Mouse (Mus musculus): ENCODE measurements at regions not wholly inside any gene's neighbourhood (a gene's known extent, or its start where the extent isn't known, plus 50 kb on each side); places are given as distances from the start of the nearest gene placed in this dataset.

- no peak for DNase-seq (ENCODE audit: low spot score in 2 of 2)
These were observed 138.9 kb upstream of the Flrt2 start for GRCm38 (mm10) chr12:95553129-95553528.

DNA sequence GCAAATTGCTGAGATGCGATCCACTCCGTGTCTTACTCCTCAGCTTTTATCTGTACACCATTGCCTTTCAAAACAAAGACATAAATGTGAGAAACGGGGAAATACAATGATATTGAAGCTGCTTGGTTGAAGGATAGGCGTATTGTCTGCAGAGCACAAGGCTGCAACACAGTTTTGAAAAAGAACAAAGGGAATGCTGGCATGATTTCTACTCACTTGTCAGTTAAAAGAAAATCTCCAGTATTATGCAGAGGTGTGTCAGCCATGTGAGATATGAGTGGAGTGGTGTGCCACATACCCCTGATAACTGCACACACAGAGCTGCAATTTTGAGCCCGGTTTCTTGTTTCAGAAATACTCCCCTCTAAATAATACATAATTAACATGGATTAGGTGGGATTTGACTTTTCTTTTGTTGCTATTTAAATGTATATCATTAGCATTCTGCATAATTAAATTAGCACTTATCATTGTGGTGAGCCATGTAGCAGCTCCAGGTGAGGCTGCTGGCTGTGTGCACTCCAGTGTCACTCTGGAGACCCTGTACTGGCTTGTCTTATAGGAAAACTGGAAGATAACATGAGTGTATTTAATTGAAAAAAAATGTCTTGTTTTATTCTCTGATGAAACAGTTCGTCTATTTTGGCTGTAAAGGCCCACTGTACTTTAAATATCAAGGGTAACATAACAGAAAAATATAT is 133.2 kb upstream of the Flrt2 start:
- no peak for DNase-seq (ENCODE audit: low spot score in 2 of 2)

DNA sequence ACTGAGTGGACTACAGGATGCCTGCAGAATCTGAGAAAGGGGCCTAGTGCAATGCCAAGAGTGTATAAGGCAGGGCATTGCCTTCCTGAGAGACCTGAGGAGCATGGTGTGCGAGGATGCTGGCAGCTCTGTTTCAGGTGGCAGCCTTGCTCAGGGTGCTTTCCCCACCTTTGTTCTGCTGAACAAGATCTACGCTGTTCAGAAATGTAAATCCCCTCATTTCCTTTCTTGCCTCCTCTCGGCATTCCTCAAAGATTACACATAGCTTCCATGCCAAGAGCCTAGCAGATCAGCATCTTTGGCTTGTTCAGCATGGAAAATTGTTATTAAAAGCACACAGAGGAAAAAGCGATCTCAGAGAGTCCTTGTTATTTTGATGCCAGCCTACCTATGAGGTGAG is 128.6 kb upstream of the Flrt2 start:
- DNase-seq (ENCODE audit: low spot score in 2 of 2): no peak

DNA sequence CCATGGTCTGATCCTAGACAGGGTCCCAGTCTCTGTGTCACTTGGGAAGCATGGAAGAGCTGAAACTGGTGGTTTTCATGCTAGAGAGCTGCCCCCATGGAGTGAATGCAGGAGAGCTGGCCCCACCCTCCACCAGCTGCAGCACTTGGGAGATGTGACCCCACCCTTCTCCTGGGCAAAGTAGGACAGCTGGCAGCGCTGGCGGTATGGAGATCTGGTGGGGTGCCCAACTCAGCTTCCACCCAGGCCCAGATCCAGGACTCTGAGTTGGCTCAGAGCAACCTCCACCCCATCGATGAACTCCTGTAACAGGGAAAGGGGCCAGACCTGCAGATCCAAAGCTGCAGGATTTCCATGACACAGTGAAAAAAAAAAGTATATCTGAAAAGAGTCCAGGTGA is 115.3 kb upstream of the Flrt2 start:
- peak in 1 of 2 experiments; percentile 22 for DNase-seq (ENCODE audit: low spot score in 2 of 2)

DNA sequence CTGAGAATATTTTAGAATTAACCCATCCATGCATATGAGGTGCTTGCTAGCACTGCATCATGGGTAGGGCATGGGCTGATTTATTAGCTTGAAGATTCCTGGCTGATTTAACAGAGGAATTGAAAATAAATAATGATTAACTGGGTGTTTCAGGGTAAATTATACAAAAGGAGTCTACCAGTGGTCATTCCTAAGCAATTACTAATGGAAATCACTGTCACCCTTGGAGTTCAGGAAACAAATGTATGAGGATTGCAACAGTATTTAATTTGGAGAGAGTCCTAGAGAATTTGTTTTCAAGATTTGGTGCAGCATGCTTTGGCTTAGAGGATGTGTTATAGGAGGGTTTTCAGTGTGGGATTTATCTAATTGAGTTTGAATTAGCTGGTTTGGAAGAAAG is 103.0 kb upstream of the Flrt2 start:
- DNase-seq (ENCODE audit: low spot score in 2 of 2): no peak

GRCm38 (mm10) chr12:95619281-95619680 is 72.7 kb upstream of the Flrt2 start:
- no peak for DNase-seq (ENCODE audit: low spot score in 2 of 2)

GRCm38 (mm10) chr12:95631029-95631428 is 61.0 kb upstream of the Flrt2 start:
- peak in 1 of 2 experiments; percentile 41 for DNase-seq (ENCODE audit: low spot score in 2 of 2)

GRCm38 (mm10) chr12:95636647-95637046 is 55.4 kb upstream of the Flrt2 start:
- DNase-seq (ENCODE audit: low spot score in 2 of 2): no peak

GRCm38 (mm10) chr12:95639892-95640291 is 52.1 kb upstream of the Flrt2 start:
- no peak for DNase-seq (ENCODE audit: low spot score in 2 of 2)

GRCm38 (mm10) chr12:95641628-95642027 is 50.4 kb upstream of the Flrt2 start:
- no peak for DNase-seq (ENCODE audit: low spot score in 2 of 2)

Data from gastrocnemius, postnatal 4 days (tissue).